25 mouse cellular contexts compared by ENCODE assay signal in genomic region chr17:40875568-40875967, GRCm38 (mm10). TPM values are rescaled to one million over a fixed set of nuclear protein-coding genes. Genes with fewer than 3 reads are reported as not detected.
"Had no signal": no experiment of that assay in that cellular context is flagged by ENCODE, and none has a peak within 500 bp of the region (broad histone marks: within the 10 kb centered on the region; RNA-seq: fewer than 3 reads in every experiment).

No protein-coding gene starts in this region.

- ATAC-seq: midbrain, embryonic 13.5 days; midbrain, embryonic 15.5 days had no signal

- H3K9me3 ChIP-seq: megakaryocyte, embryonic 14.5 days; midbrain, embryonic 13.5 days; midbrain, embryonic 15.5 days; neural tube, embryonic 13.5 days; neural tube, embryonic 15.5 days had no signal

- H3K36me3 ChIP-seq: midbrain, embryonic 13.5 days; midbrain, embryonic 15.5 days; neural tube, embryonic 13.5 days; neural tube, embryonic 15.5 days had no signal

- H3K27ac ChIP-seq: midbrain, embryonic 13.5 days; midbrain, embryonic 15.5 days; neural tube, embryonic 13.5 days; neural tube, embryonic 15.5 days had no signal

- DNase-seq: lung, adult 18-20 months; lung, embryonic 14.5 days; lung, postnatal 10 days; lung, postnatal 4 days; retina, postnatal 1 day; right cerebral cortex, adult 18-20 months; right cerebral cortex, postnatal 25 days; right cerebral cortex, postnatal 4 days; spleen, adult 18-20 months; thymus, adult 18-20 months; thymus, postnatal 25 days had no signal

- H3K27me3 ChIP-seq: megakaryocyte, embryonic 14.5 days; midbrain, embryonic 15.5 days; neural tube, embryonic 15.5 days had no signal

- H3K4me3 ChIP-seq: megakaryocyte, embryonic 14.5 days; midbrain, embryonic 13.5 days; midbrain, embryonic 15.5 days; myocyte; neural tube, embryonic 13.5 days; neural tube, embryonic 15.5 days had no signal

RNA-seq across cellular contexts. Expression of gene Glyatl3, which starts 38.6 kb away (rescaled TPM):
- total RNA-seq: midbrain, postnatal 0 days had no signal
- polyA plus RNA-seq: liver, embryonic 16.5 days; lung, embryonic 14.5 days; lung, embryonic 16.5 days; midbrain, embryonic 11.5 days; midbrain, embryonic 13.5 days; midbrain, embryonic 15.5 days; midbrain, postnatal 0 days; myocyte; neural tube, embryonic 11.5 days; neural tube, embryonic 13.5 days; neural tube, embryonic 15.5 days; small intestine, adult 2 months; stomach, embryonic 14.5 days; stomach, embryonic 16.5 days had no signal
